Mouse (Mus musculus) hindbrain, embryonic 11.5 days (tissue): ENCODE results near the gene Ankrd17. TPM values are rescaled to one million over a fixed set of nuclear protein-coding genes. Genes with fewer than 3 reads are reported as not detected.

Experiments used
- ATAC-seq: fragments of 200-750 bp; cut with Nextera tagmentation; 2 replicates; pipeline ENCODE4 v1.8.0; 2017; ENCODE audit warnings: mild to moderate bottlenecking, moderate TSS enrichment, moderate library complexity; ENCODE audit not compliant: low FRiP score
- DNase-seq: peaks from one replicate; pipeline ENCODE4 v3.0.0-alpha.2; 2015; ENCODE audit warnings: low spot score
- H3K27ac ChIP-seq: fragments of 300-500 bp; sonication (generic); 2 replicates; pipeline ENCODE4 v1.5.1; 2014; ENCODE audit warnings: mild to moderate bottlenecking, low read depth, low read length
- H3K27me3 ChIP-seq: fragments of 300-500 bp; sonication (generic); 2 replicates; pipeline ENCODE4 v1.6.1; 2014; ENCODE audit warnings: mild to moderate bottlenecking, low read length, moderate library complexity, mixed read lengths; ENCODE audit not compliant: control insufficient read depth, insufficient read depth
- H3K36me3 ChIP-seq: fragments of 300-500 bp; sonication (generic); 2 replicates; pipeline ENCODE4 v1.6.1; 2014; ENCODE audit warnings: mild to moderate bottlenecking, low read length, moderate library complexity, mixed read lengths; ENCODE audit not compliant: control insufficient read depth, insufficient read depth
- H3K4me1 ChIP-seq: fragments of 300-500 bp; sonication (generic); replicated peaks from 2 replicates; pipeline ENCODE4 v1.6.1; 2014; ENCODE audit warnings: low read length, mixed read lengths; ENCODE audit not compliant: control insufficient read depth, insufficient read depth
- H3K4me2 ChIP-seq: fragments of 300-500 bp; sonication (generic); replicated peaks from 2 replicates; pipeline ENCODE4 v1.6.1; 2014; ENCODE audit warnings: mild to moderate bottlenecking, low read depth, low read length
- H3K4me3 ChIP-seq: fragments of 300-500 bp; sonication (generic); 2 replicates; pipeline ENCODE4 v1.5.1; 2014; ENCODE audit warnings: low read depth, low read length
- H3K9ac ChIP-seq: fragments of 300-500 bp; sonication (generic); 2 replicates; pipeline ENCODE4 v1.6.1; 2014; ENCODE audit warnings: low read depth, low read length
- H3K9me3 ChIP-seq: fragments of 300-500 bp; sonication (generic); 2 replicates; pipeline ENCODE4 v1.6.1; 2016; ENCODE audit warnings: low read length; ENCODE audit not compliant: control insufficient read depth
- WGBS: fragments of 180-500 bp; shearing (Covaris S2); extraction: QIAGEN DNeasy Blood & Tissue Kit; methylation state at CpG from one replicate; pipeline ENCODE4 v1.1.7; 2014; 5-methylcytosine and 5-hydroxymethylcytosine counted together
- polyA plus RNA-seq: library from polyadenylated mRNA; unstranded; fragments of >200 nt; fragmentation: Nextera tagmentation; extraction: Ambion mirVana; gene quantifications from 2 replicates; pipeline ENCODE4 v1.2.1, GENCODE M21; 2014

The Ankrd17 gene
- polyA plus RNA-seq, 1 experiment from 2014 or later = 39.8 TPM

DNA sequence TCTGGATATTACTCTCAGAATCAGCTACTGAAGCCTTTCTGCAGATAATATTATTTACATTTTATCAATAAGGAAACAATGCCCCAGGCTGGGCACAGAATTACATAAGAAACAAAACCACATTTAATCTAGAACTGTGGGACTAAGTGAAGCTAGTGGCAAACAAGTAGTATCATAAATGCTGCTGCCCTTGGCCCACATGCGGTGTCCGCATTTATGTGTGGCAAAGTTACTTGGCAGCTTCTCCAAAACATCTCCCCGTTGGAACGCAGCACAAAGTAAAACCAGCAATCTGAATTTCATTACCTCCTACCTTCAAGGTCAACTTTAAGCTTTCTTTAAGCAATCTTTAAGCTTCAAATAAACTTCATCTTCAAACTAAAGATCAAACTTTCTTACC lies 25.5 kb downstream of the Ankrd17 start:
- no peak for DNase-seq
- H3K36me3 ChIP-seq = no peaks in the 10 kb centered on the region
- no peak overlapping the region for H3K4me2 ChIP-seq
- H3K9ac ChIP-seq = no peak overlapping the region
- 84% methylated on average over 4 of the region's 4 CpGs for WGBS
- no peaks in the 10 kb centered on the region for H3K4me1 ChIP-seq
- no peaks in the 10 kb centered on the region for H3K9me3 ChIP-seq
- H3K27ac ChIP-seq = no peak overlapping the region
- no peak for ATAC-seq
- H3K27me3 ChIP-seq = no peaks in the 10 kb centered on the region
- H3K4me3 ChIP-seq = no peak overlapping the region

DNA sequence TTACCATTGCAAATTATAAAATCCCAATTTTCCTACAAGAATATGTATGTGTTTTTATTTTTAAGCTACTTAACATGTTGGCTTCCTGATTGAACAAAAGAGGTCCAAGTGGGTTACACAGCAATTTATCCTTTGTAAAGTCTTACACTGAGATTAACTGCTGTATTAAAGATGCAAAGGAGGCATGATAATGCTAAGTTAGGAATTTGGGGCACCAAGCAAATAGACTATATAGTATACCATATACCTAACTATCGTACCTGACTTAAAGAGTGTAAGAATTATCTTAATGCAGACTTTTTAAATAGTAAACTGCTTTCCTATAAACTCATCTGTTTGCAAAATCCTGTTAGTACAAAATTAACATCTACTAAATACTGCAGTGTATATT lies 26.4 kb downstream of the Ankrd17 start:
- Histone ChIP-seq H3K4me2 (no peak overlapping the region), H3K27ac (peak overlapping the region; percentile 36; the same call in 1 of the 2 replicates), H3K9me3 (no peaks in the 10 kb centered on the region), H3K9ac (no peak overlapping the region), H3K27me3 (no peaks in the 10 kb centered on the region), H3K4me1 (no peaks in the 10 kb centered on the region), H3K4me3 (no peak overlapping the region), H3K36me3 (no peaks in the 10 kb centered on the region)
- WGBS = 89% methylated on average over 1 of the region's 1 CpGs
- DNase-seq (no peak), ATAC-seq (peak; percentile 11; the same call in 1 of the 2 replicates)

DNA sequence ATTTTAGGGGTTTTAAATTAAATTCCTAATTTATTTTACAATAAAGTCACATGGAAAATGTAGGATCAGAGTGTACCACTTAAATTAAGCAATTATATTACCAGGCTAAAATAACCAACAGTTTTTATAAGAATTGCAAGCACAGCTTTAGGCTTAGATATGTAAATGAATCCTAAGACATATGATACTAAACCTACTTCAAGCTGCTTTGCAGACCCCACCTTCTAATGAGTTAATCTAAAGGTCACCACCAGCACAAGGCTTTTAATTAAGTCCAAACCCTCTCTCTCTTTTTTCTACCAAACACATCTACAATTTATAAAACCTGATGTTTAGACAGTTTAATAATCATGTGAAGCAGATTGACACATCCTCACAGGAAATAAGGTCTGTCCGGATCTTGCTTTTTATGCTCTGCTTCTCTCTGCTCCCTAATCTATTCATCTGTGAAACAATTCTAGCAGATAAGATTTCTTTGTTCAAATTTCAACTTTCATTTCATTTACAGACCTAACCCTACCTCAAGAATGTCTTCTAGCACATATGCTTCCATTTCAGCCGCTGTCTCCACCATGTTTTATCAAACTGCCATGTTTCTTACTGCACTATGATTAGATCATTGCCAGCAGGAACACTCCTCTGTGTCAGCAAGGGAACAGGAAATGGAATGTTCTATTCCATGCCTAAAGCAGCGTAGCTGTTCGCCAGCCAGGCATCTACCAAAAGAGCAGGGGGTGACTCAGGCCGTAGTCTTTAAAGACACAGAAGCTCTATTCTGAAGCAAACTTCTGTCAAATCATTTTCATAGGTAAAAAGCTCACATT lies 27.0 kb downstream of the Ankrd17 start:
- Histone ChIP-seq H3K9me3 (no peaks in the 10 kb centered on the region), H3K4me2 (peak overlapping the region; percentile 26; the same call in 1 of the 2 replicates), H3K36me3 (no peaks in the 10 kb centered on the region), H3K27ac (peak overlapping the region; percentile 36; the same call in 1 of the 2 replicates), H3K4me3 (peak overlapping the region; percentile 27; the same call in 1 of the 2 replicates), H3K27me3 (no peaks in the 10 kb centered on the region), H3K4me1 (no peaks in the 10 kb centered on the region), H3K9ac (no peak overlapping the region)
- ATAC-seq = peak; percentile 83
- DNase-seq = peak; percentile 44
- WGBS = 31% methylated on average over 5 of the region's 5 CpGs

DNA sequence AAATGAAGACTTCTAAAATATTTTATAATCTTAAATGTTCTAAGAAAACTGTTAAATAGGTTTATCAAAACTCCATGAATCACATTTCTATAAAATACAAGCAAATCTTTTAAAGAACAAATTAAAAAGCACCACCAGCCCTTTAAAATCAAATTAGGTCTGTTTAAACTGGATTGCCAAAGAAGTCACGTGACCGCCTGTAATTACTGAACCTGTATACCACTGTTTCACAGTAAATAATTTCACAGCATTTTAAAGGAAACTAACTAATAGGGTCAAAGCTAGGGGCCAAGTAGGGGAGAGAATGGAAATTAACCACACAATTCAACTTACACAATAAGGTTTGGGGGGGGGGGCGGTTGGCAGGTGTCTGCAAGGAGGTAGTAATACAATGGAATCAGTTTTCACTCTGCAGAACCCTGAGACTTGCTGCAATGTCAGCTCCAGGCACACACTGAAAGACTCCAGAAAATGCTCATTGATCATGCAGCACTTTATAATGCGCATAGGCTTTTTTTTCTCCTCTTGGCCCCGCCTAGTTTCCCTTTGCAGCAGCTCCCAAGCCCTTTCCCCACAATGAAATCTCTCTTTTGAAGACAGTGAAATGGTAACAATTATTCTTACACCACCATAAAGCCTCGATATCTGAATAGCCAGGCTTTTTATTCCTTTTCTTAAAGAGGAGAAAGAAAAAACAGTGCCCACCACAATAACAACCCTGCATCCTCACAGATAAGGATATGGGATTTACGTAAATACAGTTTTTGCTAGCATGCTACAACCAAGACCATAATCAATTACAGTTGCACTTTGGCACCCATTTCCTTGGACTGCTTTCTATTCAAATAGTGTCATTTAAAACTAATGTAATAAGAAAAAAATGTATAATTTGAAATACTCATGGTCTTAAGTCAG lies 27.9 kb downstream of the Ankrd17 start:
- Histone ChIP-seq H3K27ac (no peak overlapping the region), H3K9ac (no peak overlapping the region), H3K9me3 (no peaks in the 10 kb centered on the region), H3K27me3 (no peaks in the 10 kb centered on the region), H3K4me1 (no peaks in the 10 kb centered on the region), H3K4me2 (no peak overlapping the region), H3K4me3 (no peak overlapping the region), H3K36me3 (no peaks in the 10 kb centered on the region)
- ATAC-seq = peak; percentile 76
- DNase-seq = peak; percentile 39
- WGBS = 41% methylated on average over 7 of the region's 7 CpGs

DNA sequence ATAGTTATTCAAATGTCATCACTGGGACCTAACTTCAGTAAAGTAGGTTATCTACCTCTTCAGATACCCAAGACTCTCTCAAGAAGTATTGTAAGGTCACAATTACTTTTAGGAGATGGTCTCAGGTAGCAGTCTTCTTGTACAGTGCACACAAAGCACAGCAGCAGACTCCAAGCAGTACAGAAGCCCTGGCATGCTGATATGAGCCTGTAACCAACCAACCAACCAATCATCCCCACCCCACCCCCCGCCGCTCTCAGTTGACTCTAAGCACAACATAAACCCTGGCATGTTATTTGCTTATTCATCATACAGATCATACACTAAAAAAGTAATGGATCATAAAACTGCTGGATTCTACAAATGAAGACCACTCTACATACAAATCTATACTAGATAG lies 33.9 kb downstream of the Ankrd17 start:
- no peaks in the 10 kb centered on the region for H3K27me3 ChIP-seq
- H3K4me1 ChIP-seq = no peaks in the 10 kb centered on the region
- H3K4me3 ChIP-seq = no peak overlapping the region
- ATAC-seq = no peak
- H3K27ac ChIP-seq = no peak overlapping the region
- H3K9ac ChIP-seq = no peak overlapping the region
- no peak for DNase-seq
- 100% methylated on average over 2 of the region's 2 CpGs for WGBS
- H3K36me3 ChIP-seq = no peaks in the 10 kb centered on the region
- no peaks in the 10 kb centered on the region for H3K9me3 ChIP-seq
- no peak overlapping the region for H3K4me2 ChIP-seq

DNA sequence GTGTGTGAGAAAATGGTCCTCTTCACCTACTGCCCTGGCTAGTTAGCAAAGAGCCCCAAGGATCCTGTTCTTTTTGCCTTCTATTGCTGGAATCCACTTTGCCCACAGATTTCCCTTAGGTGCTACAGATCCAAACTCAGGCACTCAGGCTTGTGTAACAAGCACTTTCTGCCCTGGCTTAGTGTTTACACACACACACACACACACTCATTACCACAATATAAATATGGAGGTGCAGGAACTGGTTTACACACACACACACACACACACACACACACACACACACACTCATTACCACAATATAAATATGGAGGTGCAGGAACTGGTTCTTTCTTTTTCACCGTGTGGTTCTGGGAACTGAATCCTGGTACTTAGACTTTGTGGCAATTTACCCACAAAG lies 35.3 kb downstream of the Ankrd17 start:
- Histone ChIP-seq H3K9ac (no peak overlapping the region), H3K36me3 (no peaks in the 10 kb centered on the region), H3K4me2 (no peak overlapping the region), H3K27me3 (no peaks in the 10 kb centered on the region), H3K4me3 (no peak overlapping the region), H3K27ac (no peak overlapping the region), H3K9me3 (no peaks in the 10 kb centered on the region), H3K4me1 (no peaks in the 10 kb centered on the region)
- ATAC-seq (no peak), DNase-seq (no peak)
- 87% methylated on average over 1 of the region's 1 CpGs for WGBS

DNA sequence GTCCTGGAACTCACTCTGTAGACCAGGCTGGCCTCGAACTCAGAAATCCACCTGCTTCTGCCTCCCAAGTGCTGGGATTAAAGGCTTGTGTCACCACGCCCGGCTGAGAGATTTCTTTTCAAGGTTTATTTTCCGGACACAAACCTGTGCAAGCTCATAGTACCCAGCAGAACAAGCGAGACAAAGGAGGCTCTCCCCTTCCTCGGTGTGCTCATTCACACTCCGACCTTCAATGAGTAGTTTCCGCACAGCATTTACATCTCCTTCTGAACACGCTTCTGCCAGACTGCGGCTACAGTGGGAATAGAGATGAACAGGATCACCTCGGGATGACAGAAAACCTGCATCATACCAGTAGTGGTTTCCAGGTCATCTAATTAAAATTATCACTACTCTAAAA lies 68.0 kb downstream of the Ankrd17 start:
- 0 out of 2 replicates have a peak, but pooled peaks cover 2% of the 10 kb centered on the region for H3K36me3 ChIP-seq

DNA sequence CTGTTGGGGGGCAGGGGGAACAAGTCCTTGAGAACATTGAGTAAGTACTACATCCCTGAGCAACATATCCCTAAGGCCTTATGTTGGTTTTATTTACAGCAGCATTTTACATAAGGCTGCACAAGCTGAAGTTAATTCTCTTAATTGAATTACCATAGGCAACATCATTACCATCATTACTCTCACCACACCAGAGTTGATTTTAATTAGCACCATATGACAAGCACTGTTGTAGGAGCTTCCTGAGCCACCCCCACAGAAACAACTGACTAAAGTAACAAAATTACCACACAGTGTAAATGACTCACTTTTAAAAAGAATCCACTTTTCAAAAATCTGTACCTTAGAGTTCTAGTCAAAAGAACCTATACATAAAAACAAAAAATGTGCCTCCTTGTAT lies 76.5 kb downstream of the Ankrd17 start:
- DNase-seq (no peak), ATAC-seq (no peak)
- Histone ChIP-seq H3K27me3 (no peaks in the 10 kb centered on the region), H3K36me3 (peaks cover 6% of the 10 kb centered on the region; the same call in 1 of the 2 replicates), H3K4me1 (no peaks in the 10 kb centered on the region), H3K9me3 (no peaks in the 10 kb centered on the region), H3K9ac (no peak overlapping the region), H3K27ac (no peak overlapping the region), H3K4me3 (no peak overlapping the region), H3K4me2 (no peak overlapping the region)

More for the DNA sequence above, 68.0 kb downstream of the Ankrd17 start:
- 94% methylated on average over 11 of the region's 11 CpGs for WGBS
- H3K27ac ChIP-seq = no peak overlapping the region
- no peaks in the 10 kb centered on the region for H3K9me3 ChIP-seq
- no peak overlapping the region for H3K4me2 ChIP-seq
- no peaks in the 10 kb centered on the region for H3K4me1 ChIP-seq
- DNase-seq (no peak), ATAC-seq (no peak)
- no peak overlapping the region for H3K9ac ChIP-seq
- H3K4me3 ChIP-seq = no peak overlapping the region
- H3K27me3 ChIP-seq = no peaks in the 10 kb centered on the region
